Mouse (Mus musculus) common myeloid progenitor, adult 5-6 weeks (primary cell): ENCODE results near the gene Gbp7. TPM values are rescaled to one million over a fixed set of nuclear protein-coding genes. Genes with fewer than 3 reads are reported as not detected.
"Not testable (repeated sequence)": the region's sequence is repeated elsewhere in the genome, so short reads cannot be mapped to it uniquely, and the experiment has no call there.

ENCODE experiments used
- ATAC-seq: replicated peaks from 2 replicates; pipeline ENCODE4 v1.8.0; 2016; ENCODE audit warnings: low read depth, mild to moderate bottlenecking, moderate TSS enrichment, inconsistent platforms; ENCODE audit not compliant: poor library complexity, severe bottlenecking
- total RNA-seq: library from RNA; stranded (forward); fragments of 200-1000, 187-1606 nt; gene quantifications from 2 replicates; pipeline ENCODE4 v1.2.3, GENCODE M21; 2017

The Gbp7 gene
- total RNA-seq: 38.9 and 39.1 TPM in 2 replicates

- peak; percentile 92 for ATAC-seq
Measured at GRCm38 (mm10) chr3:142530087-142530953, at the start of gene Gbp7. Gbp7 (plus strand) TSS chr3:142530342.

- ATAC-seq: peak; percentile 84
Measured at GRCm38 (mm10) chr3:142490465-142490864, 39.7 kb upstream of the Gbp7 start.

GRCm38 (mm10) chr3:142493536-142494061, 36.5 kb upstream of the Gbp7 start, which contains the start of gene Gbp5:
Gbp5 (plus strand) TSS chr3:142493978.
- peak; percentile 78 for ATAC-seq

- ATAC-seq: no peak
Measured at GRCm38 (mm10) chr3:142495146-142495655, 34.9 kb upstream of the Gbp7 start.

GRCm38 (mm10) chr3:142496113-142497101, 33.7 kb upstream of the Gbp7 start:
- peak; percentile 9 for ATAC-seq

- ATAC-seq: peak; percentile 33
Measured at GRCm38 (mm10) chr3:142497123-142497841, 32.9 kb upstream of the Gbp7 start.

- ATAC-seq: no peak
Measured at GRCm38 (mm10) chr3:142498941-142499340, 31.2 kb upstream of the Gbp7 start.

- ATAC-seq: no peak
Measured at GRCm38 (mm10) chr3:142528116-142528515, 2.0 kb upstream of the Gbp7 start.

GRCm38 (mm10) chr3:142529597-142529996, 545 bp upstream of the Gbp7 start:
- peak; percentile 19 for ATAC-seq

- no peak for ATAC-seq
Measured at GRCm38 (mm10) chr3:142531595-142531994, 1.5 kb downstream of the Gbp7 start.

GRCm38 (mm10) chr3:142533185-142533584, 3.0 kb downstream of the Gbp7 start:
- ATAC-seq: no peak

- no peak for ATAC-seq
Measured at GRCm38 (mm10) chr3:142535667-142536066, 5.5 kb downstream of the Gbp7 start.

- ATAC-seq: no peak
Measured at GRCm38 (mm10) chr3:142541391-142541790, 11.2 kb downstream of the Gbp7 start.

GRCm38 (mm10) chr3:142542776-142543175, 12.6 kb downstream of the Gbp7 start:
- ATAC-seq: not testable (repeated sequence)

- no peak for ATAC-seq
Measured at GRCm38 (mm10) chr3:142546690-142547089, 16.5 kb downstream of the Gbp7 start.

- no peak for ATAC-seq
Measured at GRCm38 (mm10) chr3:142550052-142550676, 20.0 kb downstream of the Gbp7 start.

GRCm38 (mm10) chr3:142554601-142555000, 24.5 kb downstream of the Gbp7 start:
- no peak for ATAC-seq

GRCm38 (mm10) chr3:142555623-142556022, 25.5 kb downstream of the Gbp7 start:
- no peak for ATAC-seq

GRCm38 (mm10) chr3:142559632-142560228, 29.6 kb downstream of the Gbp7 start, which contains the start of gene Gbp3:
Gbp3 (plus strand) TSS chr3:142560026.
- no peak for ATAC-seq
